Mouse (Mus musculus) stomach, postnatal 0 days (tissue): ENCODE measurements at regions not wholly inside any gene's neighbourhood (a gene's known extent, or its start where the extent isn't known, plus 50 kb on each side); places are given as distances from the start of the nearest gene placed in this dataset.

Source experiments
- CTCF ChIP-seq: IDR thresholded peaks from 2 replicates; pipeline ENCODE4 v1.5.1; 2016; ENCODE audit warnings: antibody characterized with exemption, low read depth, mild to moderate bottlenecking, moderate library complexity
- EP300 ChIP-seq: optimal IDR thresholded peaks from 2 replicates; pipeline ENCODE3; 2016; ENCODE audit warnings: antibody characterized with exemption

GRCm38 (mm10) chr15:62939416-62939815 is 905.6 kb downstream of the Gsdmc2 start:
- TF ChIP-seq CTCF = no peak
- TF ChIP-seq EP300 = no peak
